Mouse (Mus musculus) T-helper 17 cell (primary cell): ENCODE data around the gene Ier5l.

ENCODE experiments used
- in situ Hi-C, 2 experiments: fragments of 300-600 bp; cut with MboI, MseI; formaldehyde crosslinking; loops; 1 replicate in 1 of 2; 2 replicates in 1 of 2; pipeline ENCODE4 v1.15.1; 2025; ENCODE audit warnings: high pct_unique_total_duplicates in 2 of 2

Gene Ier5l

GRCm38 (mm10) chr2:30474039-30474438, at the start of gene Ier5l:
Gene Ier5l (minus strand): TSS chr2:30474219.
- in situ Hi-C loops: no loop called here

- in situ Hi-C loops: no loop called here
Measured at GRCm38 (mm10) chr2:30523727-30524126, 49.7 kb upstream of the Ier5l start.

- in situ Hi-C loops: no loop called here
Measured at GRCm38 (mm10) chr2:30510711-30511380, 36.8 kb upstream of the Ier5l start.

GRCm38 (mm10) chr2:30507138-30507727, 33.2 kb upstream of the Ier5l start:
- in situ Hi-C loops: no loop called here

GRCm38 (mm10) chr2:30503677-30504621, 29.9 kb upstream of the Ier5l start:
- in situ Hi-C loops: no loop called here

- in situ Hi-C loops: no loop called here
Measured at GRCm38 (mm10) chr2:30501701-30502100, 27.7 kb upstream of the Ier5l start.

- in situ Hi-C loops: no loop called here
Measured at GRCm38 (mm10) chr2:30495909-30496861, 22.2 kb upstream of the Ier5l start.

- in situ Hi-C loops: no loop called here
Measured at GRCm38 (mm10) chr2:30495000-30495908, 21.2 kb upstream of the Ier5l start.

- in situ Hi-C loops: no loop called here
Measured at GRCm38 (mm10) chr2:30490384-30490783, 16.4 kb upstream of the Ier5l start.

GRCm38 (mm10) chr2:30487597-30487996, 13.6 kb upstream of the Ier5l start:
- in situ Hi-C loops: no loop called here

- in situ Hi-C loops: no loop called here
Measured at GRCm38 (mm10) chr2:30478526-30478925, 4.5 kb upstream of the Ier5l start.

- in situ Hi-C loops: no loop called here
Measured at GRCm38 (mm10) chr2:30476241-30476640, 2.2 kb upstream of the Ier5l start.

GRCm38 (mm10) chr2:30475457-30475856, 1.4 kb upstream of the Ier5l start:
- in situ Hi-C loops: no loop called here

- in situ Hi-C loops: no loop called here
Measured at GRCm38 (mm10) chr2:30474776-30475175, 757 bp upstream of the Ier5l start.

GRCm38 (mm10) chr2:30473431-30474031, 488 bp downstream of the Ier5l start:
- in situ Hi-C loops: no loop called here

- in situ Hi-C loops: no loop called here
Measured at GRCm38 (mm10) chr2:30472731-30473351, 1.2 kb downstream of the Ier5l start.

- in situ Hi-C loops: no loop called here
Measured at GRCm38 (mm10) chr2:30471795-30472720, 2.0 kb downstream of the Ier5l start.

- in situ Hi-C loops: no loop called here
Measured at GRCm38 (mm10) chr2:30471051-30471450, 3.0 kb downstream of the Ier5l start.
